Mouse (Mus musculus) brown adipose tissue, adult 24 weeks (tissue): Measurements from ENCODE around the gene Cpt2. TPM values are rescaled to one million over a fixed set of nuclear protein-coding genes. Genes with fewer than 3 reads are reported as not detected.

Experiments
- H3K27ac ChIP-seq: fragments of 200-500 bp; replicated peaks from 2 replicates; pipeline ENCODE4 v1.5.1; 2012; ENCODE audit warnings: low read depth, mild to moderate bottlenecking, low read length
- H3K4me1 ChIP-seq: fragments of 200-500 bp; 2 replicates; pipeline ENCODE4 v1.6.1; 2012; ENCODE audit warnings: low read length, mixed read lengths; ENCODE audit not compliant: control insufficient read depth, insufficient read depth, insufficient read length
- H3K4me3 ChIP-seq: fragments of 200-500 bp; 2 replicates; pipeline ENCODE4 v1.5.1; 2012; ENCODE audit warnings: low read depth, mild to moderate bottlenecking, low read length, moderate library complexity; ENCODE audit not compliant: insufficient read depth
- polyA plus RNA-seq: library from polyadenylated mRNA; stranded (reverse); fragments of >200 nt; gene quantifications from 2 replicates; pipeline ENCODE4 v1.2.4, GENCODE M21; 2012; ENCODE audit not compliant: missing spikeins, insufficient read depth, insufficient read length

The Cpt2 gene
- 491 and 628 TPM in 2 replicates for polyA plus RNA-seq

DNA sequence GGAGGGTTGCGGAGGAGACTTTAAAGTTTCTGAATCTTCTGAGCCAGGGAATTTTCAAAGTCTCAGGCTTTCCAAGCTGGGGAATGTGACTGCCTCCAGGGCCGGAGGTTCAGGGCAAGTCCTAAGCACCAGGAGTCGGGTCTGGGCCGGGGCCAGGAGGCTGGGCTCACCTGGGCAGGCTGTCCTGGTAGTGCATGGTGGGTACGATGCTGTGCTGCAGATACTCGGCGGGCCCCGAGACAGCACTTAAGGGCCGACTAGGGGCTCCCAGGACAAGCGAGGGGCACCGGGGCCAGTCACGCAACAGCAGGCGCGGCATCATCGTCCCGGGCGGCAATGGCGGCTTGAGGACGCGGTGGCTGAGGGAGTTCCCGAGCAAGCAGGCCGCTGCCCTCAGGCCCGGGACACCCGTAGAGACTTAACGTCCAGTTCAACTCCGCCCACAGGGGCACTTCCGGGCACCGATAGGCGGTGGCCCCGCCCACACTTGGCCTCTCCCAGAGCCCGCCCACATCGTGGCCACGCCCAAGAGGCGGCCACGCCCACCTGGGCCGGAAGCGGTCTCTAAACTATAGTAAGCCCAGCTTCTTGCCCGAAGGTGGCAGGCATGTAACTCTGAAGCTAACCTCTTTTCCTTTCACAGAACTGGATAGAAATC is at the start of gene Cpt2:
Cpt2 (minus strand) TSS at position 466 of the 658 bp plus-strand sequence.
- peak within 1 kb of the TSS; percentile 86 for H3K4me3 ChIP-seq
- peaks cover 8% of the 10 kb centered on the region; the same call in 1 of the 2 replicates for H3K4me1 ChIP-seq
- peak within 1 kb of the TSS; percentile 100 for H3K27ac ChIP-seq

DNA sequence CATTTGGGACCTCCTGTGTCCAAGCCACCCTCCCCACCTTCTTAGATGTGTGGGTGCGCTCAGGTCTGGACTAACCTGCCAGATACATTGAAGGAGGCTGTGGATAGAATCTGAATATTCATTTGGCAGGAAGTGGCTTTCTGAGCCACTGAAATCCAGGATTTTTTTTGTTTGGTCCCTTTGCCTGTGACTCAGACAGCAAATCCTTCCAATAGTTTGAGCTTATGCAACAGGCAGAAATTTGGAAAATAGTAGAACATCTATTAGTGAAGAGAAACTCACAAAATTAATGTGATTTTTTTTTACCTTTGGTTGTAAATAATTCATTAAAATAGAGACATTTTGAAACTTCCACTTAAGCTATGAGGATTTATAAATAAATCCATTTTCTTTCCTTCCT is 47.8 kb upstream of the Cpt2 start:
- H3K4me1 ChIP-seq = 0 out of 2 replicates have a peak, but pooled peaks cover 3% of the 10 kb centered on the region
- no peak overlapping the region for H3K27ac ChIP-seq
- no peak overlapping the region for H3K4me3 ChIP-seq

DNA sequence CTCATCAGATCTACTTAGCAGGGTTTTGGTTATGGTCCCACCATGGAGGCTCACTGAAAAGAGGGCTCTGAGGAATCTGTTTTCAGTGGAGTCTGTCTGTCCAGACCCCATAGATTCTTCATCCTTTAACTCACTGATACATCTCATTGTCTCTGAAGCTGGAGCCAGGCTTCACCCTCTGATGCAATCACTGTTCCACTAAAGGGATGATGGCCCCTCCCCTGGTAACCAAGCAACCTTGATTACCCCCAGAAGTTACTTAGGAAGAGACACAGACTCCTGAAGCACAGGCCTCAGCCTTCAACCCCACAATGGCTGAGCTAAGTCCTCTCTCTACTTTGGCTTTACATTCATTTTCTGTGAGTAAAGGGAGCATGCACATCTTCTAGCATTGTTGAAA is 46.4 kb upstream of the Cpt2 start:
- H3K4me3 ChIP-seq = no peak overlapping the region

DNA sequence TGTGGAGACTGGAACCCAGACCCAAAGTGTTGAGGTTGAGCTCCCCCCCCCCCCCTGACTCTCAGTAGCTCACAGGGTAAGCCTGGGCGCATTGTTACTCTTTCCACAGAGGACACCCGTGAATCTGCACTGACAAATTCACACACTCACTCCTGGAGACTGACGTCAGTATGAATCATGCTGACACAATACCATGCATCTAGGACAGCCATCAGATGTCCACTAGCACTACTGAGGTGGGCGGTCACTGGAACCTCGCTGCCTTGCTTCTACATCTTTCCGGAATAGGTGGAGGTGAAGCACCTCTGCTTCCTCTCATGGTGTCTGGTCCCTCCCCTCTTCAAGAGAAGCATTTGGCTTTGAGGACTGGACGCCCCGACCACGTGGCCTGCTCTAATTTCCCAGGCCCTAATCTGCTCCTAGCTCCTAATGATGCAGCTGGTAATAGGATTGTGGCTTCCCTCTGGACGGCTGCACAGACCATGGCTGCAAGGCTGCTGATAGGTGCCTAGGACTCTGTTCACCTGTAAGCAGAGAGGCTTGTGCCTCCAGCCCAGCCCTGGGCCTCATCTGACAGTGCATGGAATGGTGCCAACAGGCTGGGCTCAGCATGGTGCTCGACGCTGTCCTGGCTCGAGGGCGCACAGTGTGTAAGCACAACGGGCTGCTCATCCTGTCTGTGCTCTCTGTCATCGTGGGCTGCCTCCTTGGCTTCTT is 44.7 kb upstream of the Cpt2 start, which contains the start of gene Slc1a7:
Slc1a7 (plus strand) TSS at position 367 of the 717 bp plus-strand sequence.
- H3K27ac ChIP-seq = no peak within 1 kb of the TSS
- H3K4me3 ChIP-seq = no peak within 1 kb of the TSS
- H3K4me1 ChIP-seq = 0 out of 2 replicates have a peak, but pooled peaks cover 3% of the 10 kb centered on the region

More for the DNA sequence above, 46.4 kb upstream of the Cpt2 start:
- Histone ChIP-seq H3K4me1 (0 out of 2 replicates have a peak, but pooled peaks cover 3% of the 10 kb centered on the region), H3K27ac (no peak overlapping the region)

DNA sequence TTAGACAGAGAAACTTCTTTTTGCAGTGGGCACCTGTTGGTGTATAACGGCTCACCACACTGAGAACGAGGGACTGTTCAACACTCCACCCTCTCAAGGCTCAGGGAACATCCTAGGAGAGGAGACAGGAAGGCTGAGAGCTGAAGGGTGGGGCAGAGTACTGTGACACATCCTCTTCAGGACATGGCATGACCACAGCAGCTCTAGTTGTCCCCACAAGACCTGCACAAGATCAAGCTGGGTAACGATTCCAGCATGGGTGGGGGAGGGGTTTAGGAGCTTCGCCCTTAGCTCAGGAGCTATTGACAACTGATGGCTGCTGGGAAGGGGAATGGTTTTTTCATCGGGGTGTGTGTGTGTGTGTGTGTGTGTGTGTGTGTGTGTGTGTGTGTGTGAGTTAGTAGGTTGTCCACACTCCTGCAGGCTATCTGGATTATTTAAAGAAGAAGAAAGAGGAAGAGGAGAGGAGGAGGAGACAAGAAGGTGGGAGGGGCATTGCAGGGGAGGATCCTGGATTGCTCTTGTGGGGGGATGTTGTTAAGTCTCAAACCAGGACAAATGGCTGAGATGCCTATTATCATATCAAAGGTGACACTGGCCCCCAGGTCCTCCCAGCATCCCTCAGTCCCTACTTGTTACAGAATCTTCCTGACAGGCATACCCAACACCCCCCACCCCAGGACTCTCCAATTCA is 43.2 kb upstream of the Cpt2 start:
- Histone ChIP-seq H3K4me1 (peaks cover 5% of the 10 kb centered on the region; the same call in 1 of the 2 replicates), H3K4me3 (no peak overlapping the region), H3K27ac (no peak overlapping the region)

DNA sequence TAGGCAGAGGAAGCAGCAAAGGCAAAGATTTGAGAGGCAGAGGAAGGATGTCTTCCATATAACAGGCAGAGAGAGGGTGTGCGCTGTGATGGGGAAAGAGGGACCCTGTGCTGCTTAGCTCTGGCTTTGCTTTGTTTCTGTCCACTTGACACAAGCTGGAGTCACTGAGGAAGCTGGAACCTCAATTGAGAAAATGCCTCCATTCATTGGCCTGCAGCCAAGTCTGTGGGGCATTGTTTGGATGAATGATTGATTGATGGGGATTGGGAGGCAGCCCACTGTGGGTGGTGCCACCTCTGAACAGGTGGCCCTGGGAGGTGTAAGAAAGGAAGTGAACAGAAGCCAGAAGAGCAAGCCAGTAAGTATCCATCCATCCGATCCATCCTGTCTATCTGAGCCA is 39.4 kb upstream of the Cpt2 start:
- peaks cover 3% of the 10 kb centered on the region; the same call in 1 of the 2 replicates for H3K4me1 ChIP-seq
- H3K27ac ChIP-seq = no peak overlapping the region
- H3K4me3 ChIP-seq = no peak overlapping the region

DNA sequence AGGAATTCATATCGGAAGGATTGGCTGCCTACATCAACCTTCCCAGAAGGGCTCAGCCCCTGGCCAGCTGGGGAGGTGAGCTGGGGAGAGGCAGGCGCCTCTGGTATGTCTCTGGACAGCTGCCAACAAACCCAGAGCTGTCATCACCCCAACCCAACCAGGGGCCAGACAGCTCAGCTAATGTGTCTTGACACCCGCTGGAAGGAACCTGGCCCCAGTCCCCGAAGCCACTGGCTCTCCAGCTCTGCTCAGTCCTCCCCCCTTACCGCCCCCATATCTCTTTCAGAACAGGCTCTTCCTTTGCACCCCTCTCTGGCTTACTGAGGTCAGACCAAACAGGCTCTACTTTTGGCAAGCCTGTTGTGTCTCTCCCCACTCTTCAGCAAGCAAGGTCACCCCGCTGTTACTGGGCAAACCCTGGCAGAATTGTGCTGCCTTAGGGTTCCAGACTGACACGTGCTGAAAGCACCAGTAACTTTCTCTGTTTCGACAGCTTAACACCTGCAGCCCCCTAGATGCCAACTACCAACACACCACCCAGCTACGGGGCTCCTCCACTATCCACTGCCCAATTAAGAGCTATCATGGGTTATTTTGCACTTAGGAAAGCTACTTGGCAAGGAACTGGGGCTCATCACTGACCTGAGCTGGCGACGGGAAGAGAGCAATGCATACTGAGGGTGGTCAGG is 38.8 kb upstream of the Cpt2 start:
- Histone ChIP-seq H3K4me1 (peaks cover 3% of the 10 kb centered on the region; the same call in 1 of the 2 replicates), H3K4me3 (no peak overlapping the region), H3K27ac (no peak overlapping the region)

DNA sequence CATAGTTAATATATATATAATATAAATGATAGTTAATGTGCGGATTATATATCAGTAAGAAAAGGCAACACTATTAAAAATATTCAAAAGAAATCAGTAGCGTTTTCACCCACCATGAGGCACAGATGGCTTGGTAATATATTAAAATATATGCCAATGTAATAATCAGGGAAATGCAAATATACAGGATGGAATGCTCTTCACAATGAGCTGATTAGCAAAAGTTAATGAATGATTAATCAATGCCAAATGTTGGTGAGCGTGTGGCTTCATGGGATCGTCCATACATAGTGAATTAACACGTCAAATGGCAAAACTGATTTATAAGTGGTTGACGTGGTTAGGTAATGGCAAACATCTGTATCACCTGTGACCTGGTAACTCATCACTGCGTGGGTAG is 35.1 kb upstream of the Cpt2 start:
- H3K27ac ChIP-seq = no peak overlapping the region
- H3K4me1 ChIP-seq = peaks cover 5% of the 10 kb centered on the region; the same call in 1 of the 2 replicates
- no peak overlapping the region for H3K4me3 ChIP-seq

DNA sequence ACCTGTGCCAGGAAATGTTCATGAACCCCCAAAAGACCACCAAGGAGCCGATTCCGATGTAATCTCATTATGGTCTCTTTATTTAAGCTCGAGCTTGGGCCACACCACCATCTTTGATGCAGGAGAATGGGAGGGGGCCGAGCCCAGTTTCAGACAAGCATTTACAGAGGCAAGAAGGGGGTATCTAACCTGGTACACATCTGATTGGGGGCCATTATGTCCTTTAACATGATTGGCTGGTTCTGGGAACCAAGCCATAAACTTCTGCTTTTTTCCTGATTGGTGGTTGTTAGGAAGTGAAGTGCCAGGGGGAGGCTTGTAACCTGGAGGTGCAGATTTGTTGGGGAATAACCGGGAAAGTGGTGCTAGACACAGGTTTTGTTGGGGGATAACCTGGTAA is 32.3 kb upstream of the Cpt2 start:
- Histone ChIP-seq H3K27ac (no peak overlapping the region), H3K4me1 (peaks cover 2% of the 10 kb centered on the region; the same call in 1 of the 2 replicates), H3K4me3 (no peak overlapping the region)

DNA sequence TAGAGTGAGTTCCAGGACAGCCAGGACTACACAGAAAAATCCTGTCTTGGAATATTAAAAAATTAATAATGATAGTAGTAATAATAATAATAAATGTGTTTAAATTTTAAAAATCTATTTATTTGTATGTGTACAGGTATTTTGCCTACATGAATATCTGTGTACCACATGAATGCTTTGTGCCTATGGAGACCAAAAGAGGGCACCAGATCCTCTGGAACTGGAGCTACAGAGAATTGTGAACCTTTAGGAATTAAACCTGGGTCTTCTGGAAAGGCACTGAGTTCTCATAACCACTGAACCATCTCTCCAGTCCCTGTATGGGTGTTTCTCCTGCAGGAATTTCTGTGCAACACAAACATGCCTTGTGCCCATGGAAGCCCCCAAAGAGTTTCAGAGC is 29.4 kb upstream of the Cpt2 start:
- Histone ChIP-seq H3K4me1 (peaks cover 2% of the 10 kb centered on the region; the same call in 1 of the 2 replicates), H3K27ac (no peak overlapping the region), H3K4me3 (no peak overlapping the region)

DNA sequence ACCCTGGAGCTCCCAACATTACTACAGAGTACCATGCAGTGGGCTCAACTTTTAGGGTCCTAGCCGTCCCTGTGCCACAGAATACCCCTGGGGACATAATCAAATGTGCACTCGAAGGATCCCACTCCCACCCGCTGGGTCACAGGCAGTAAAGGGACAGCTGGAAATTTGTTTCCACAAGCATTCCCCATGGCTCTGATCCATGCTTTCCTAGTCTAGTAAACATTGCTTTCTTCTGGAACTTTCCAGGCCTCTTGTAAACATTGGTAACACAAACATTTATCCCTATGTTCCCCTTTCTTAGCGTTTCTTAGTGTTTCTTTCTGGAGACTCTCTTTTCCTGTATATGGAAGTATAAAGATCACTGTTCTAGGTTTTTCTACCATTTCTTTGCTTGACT is 26.5 kb upstream of the Cpt2 start:
- Histone ChIP-seq H3K4me1 (peaks cover 2% of the 10 kb centered on the region; the same call in 1 of the 2 replicates), H3K4me3 (no peak overlapping the region), H3K27ac (no peak overlapping the region)

DNA sequence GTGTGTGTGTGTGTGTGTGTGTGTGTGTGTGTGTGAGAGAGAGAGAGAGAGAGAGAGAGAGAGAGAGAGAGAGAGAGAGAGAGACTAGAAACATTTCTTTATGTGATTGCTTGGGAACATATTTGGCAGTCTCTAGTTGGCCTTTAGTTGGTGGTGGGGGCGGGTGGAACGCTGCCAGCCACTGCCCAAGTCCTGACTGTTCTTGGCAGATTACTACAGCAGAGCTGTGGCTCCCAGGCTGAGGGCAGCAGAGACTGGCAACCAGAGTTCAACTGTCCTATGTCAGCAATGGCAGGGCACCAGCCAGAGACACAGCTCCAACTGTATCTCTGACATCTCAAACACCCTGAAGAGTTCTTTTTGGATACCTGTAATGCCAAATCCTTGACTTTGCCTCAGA is 20.7 kb upstream of the Cpt2 start:
- H3K4me3 ChIP-seq = no peak overlapping the region
- no peak overlapping the region for H3K27ac ChIP-seq
- H3K4me1 ChIP-seq = no peaks in the 10 kb centered on the region

DNA sequence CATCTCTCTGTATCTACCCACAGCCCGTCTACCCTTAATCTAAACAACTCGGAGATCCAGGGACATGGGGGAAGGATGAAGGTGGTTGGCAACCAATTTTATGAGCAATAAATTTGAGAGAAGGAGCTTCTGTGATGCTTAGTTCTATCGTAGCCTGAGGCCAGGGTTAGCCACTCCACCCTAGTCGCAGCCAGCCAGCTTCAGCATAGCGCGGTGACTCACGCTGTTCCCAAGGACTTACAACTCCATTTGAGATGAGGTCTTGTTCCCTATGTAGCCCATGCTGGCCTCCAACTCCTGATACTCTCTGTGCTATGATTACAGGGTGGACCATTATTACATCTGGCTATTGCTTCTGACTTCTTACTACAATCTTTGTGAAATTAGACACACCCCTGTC is 19.3 kb upstream of the Cpt2 start:
- no peak overlapping the region for H3K27ac ChIP-seq
- H3K4me1 ChIP-seq = no peaks in the 10 kb centered on the region
- H3K4me3 ChIP-seq = no peak overlapping the region

DNA sequence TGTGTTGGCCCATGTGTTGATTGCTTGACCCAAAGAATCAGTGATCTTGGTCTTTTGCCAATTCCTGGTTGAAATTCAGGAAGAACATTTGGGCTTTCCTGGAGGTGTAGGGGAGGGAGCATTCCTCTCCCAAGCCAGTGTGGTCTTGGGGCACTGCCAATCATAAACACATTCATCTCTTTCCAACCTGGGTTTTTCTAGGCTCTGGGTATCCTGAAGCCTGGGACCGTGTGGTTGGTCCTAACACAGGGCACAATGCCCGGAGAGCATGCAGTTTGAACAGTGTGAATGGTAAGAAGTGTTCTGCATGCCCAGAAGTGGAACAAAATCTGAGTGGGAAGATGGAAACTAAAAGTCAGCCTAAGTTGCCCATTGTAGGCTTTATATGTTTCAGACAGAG is 14.7 kb upstream of the Cpt2 start:
- no peak overlapping the region for H3K27ac ChIP-seq
- H3K4me1 ChIP-seq = no peaks in the 10 kb centered on the region
- H3K4me3 ChIP-seq = no peak overlapping the region

DNA sequence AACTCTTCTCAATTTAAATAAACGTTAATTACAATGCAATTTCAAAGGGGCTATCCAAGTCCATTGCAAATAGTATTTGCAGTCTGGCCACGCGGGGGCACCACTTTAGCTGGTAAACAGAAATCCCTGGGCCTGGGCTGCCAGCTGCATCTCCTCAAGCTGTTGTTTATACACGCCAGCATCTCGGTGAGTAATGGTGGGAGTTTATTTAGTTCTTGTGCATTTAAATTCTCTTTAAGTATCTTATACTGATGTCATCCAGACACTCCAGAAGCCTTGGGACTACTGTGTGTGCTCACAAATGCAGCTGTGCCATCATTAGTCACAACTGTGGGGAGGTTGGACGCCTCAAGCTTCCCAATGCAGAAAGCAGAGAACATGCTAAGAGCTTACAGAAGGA is 13.9 kb upstream of the Cpt2 start:
- H3K4me1 ChIP-seq = no peaks in the 10 kb centered on the region
- H3K4me3 ChIP-seq = no peak overlapping the region
- H3K27ac ChIP-seq = no peak overlapping the region
